Mouse (Mus musculus) hindbrain, postnatal 0 days (tissue): ENCODE measurements around the gene Tbc1d5. TPM values are rescaled to one million over a fixed set of nuclear protein-coding genes. Genes with fewer than 3 reads are reported as not detected.

Source experiments
- ATAC-seq: fragments of 200-750 bp; cut with Nextera tagmentation; 2 replicates; pipeline ENCODE4 v1.8.0; 2017; ENCODE audit warnings: mild to moderate bottlenecking, moderate TSS enrichment, moderate library complexity
- DNase-seq: peaks from one replicate; pipeline ENCODE4 v3.0.0-alpha.2; 2015; ENCODE audit warnings: low spot score
- H3K27ac ChIP-seq: fragments of 300-500 bp; sonication (generic); 2 replicates; pipeline ENCODE4 v1.5.1; 2014; ENCODE audit warnings: mild to moderate bottlenecking
- H3K27me3 ChIP-seq: fragments of 300-500 bp; sonication (generic); 2 replicates; pipeline ENCODE4 v1.6.1; 2014; ENCODE audit warnings: low read length, mixed read lengths; ENCODE audit not compliant: insufficient read depth
- H3K36me3 ChIP-seq: fragments of 300-500 bp; sonication (generic); 2 replicates; pipeline ENCODE4 v1.6.1; 2014; ENCODE audit warnings: low read length, mixed read lengths; ENCODE audit not compliant: insufficient read depth
- H3K4me1 ChIP-seq: fragments of 300-500 bp; sonication (generic); 2 replicates; pipeline ENCODE4 v1.6.1; 2014; ENCODE audit warnings: antibody characterized with exemption, low read length, mixed read lengths; ENCODE audit not compliant: insufficient read depth
- H3K4me2 ChIP-seq: fragments of 300-500 bp; sonication (generic); 2 replicates; pipeline ENCODE4 v1.6.1; 2014; ENCODE audit warnings: low read depth, mild to moderate bottlenecking, low read length, moderate library complexity, mixed read lengths
- H3K4me3 ChIP-seq: fragments of 300-500 bp; sonication (generic); 2 replicates; pipeline ENCODE4 v1.5.1; 2014; ENCODE audit warnings: low read length
- H3K9ac ChIP-seq: fragments of 300-500 bp; sonication (generic); replicated peaks from 2 replicates; pipeline ENCODE4 v1.6.1; 2014; ENCODE audit warnings: mild to moderate bottlenecking, low read length, moderate library complexity, mixed read lengths
- H3K9me3 ChIP-seq: fragments of 300-500 bp; sonication (generic); 2 replicates; pipeline ENCODE4 v1.6.1; 2016; ENCODE audit warnings: low read length, mixed read lengths
- CTCF ChIP-seq: IDR thresholded peaks from 2 replicates; pipeline ENCODE4 v1.5.1; 2016; ENCODE audit warnings: antibody characterized with exemption, control low read depth, low read depth
- WGBS: fragments of 180-500 bp; shearing (Covaris S2); extraction: QIAGEN DNeasy Blood & Tissue Kit; methylation state at CpG from one replicate; pipeline ENCODE4 v1.1.7; 2014; 5-methylcytosine and 5-hydroxymethylcytosine counted together
- polyA plus RNA-seq: library from polyadenylated mRNA; unstranded; fragments of >200 nt; fragmentation: Nextera tagmentation; extraction: Ambion mirVana; gene quantifications from 2 replicates; pipeline ENCODE4 v1.2.1, GENCODE M21; 2015
- total RNA-seq: library from RNA; depleted of rRNA; stranded (reverse); fragments of >200 nt; gene quantifications from 2 replicates; pipeline ENCODE4 v1.2.3, GENCODE M21; 2014

Gene Tbc1d5
- total and polyA plus RNA-seq, 2 experiments from 2014 or later, result 6.3 to 16.4 TPM

DNA sequence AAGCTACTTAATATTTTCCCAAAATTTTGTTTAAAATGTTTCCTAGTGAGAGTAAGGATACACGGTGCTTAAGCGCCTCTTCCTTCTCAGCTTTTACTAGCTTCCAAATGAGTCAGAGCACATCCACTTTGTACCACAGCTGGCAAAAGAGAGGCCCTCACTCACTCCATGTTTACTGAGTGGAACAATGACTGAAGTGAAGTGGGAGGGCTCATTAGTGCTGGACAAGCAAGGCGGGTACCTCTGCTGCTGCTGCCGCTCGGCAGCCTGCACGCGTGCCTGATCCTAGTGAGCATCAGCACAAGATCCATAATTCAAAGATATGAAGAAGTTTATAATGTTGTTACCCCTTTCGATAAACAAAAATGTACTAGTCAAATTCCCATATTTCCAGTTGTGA lies 376.8 kb downstream of the Tbc1d5 start:
- H3K4me1 ChIP-seq, result no peaks in the 10 kb centered on the region
- 73% methylated on average over 8 of the region's 8 CpGs for WGBS
- H3K27me3 ChIP-seq, result no peaks in the 10 kb centered on the region
- no peaks in the 10 kb centered on the region for H3K9me3 ChIP-seq
- DNase-seq (no peak), ATAC-seq (no peak)
- no peaks in the 10 kb centered on the region for H3K36me3 ChIP-seq
- H3K9ac ChIP-seq, result no peak overlapping the region
- no peak overlapping the region for H3K4me3 ChIP-seq
- H3K4me2 ChIP-seq, result no peak overlapping the region
- H3K27ac ChIP-seq, result no peak overlapping the region
- no peak for TF ChIP-seq CTCF

DNA sequence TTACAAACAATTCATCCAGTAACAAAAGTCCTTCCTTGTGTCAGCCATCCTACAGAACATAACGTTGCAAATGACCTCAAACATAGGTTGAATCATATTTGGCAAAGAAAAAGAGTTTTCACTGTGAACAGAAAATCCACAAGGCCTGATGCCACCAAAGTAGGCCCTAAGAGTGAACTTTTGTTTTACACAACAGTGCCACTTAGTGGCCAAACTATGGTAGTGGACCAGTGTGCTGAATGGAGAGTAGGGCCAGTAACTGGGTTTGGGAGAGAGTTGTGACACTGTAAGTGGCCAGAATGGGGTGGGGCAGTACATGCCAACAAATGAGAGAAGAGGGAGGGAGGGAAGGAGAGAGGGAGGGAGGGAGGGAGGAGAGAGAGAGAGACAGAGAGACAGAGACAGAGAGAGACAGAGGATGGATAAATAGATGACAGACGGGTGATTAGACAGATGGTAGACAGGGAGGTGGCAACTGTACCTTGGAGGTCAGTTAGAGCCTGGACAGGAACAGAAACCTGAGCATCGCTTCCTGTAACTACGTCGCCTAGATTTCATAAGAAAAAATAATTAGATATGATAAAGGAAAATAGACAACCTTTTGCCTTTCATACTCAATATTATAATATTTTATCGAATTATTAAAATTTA lies 383.6 kb downstream of the Tbc1d5 start:
- H3K9ac ChIP-seq, result no peak overlapping the region
- WGBS, result 57% methylated on average over 6 of the region's 6 CpGs
- no peaks in the 10 kb centered on the region for H3K27me3 ChIP-seq
- H3K4me1 ChIP-seq, result no peaks in the 10 kb centered on the region
- peak; percentile 90 for TF ChIP-seq CTCF
- no peaks in the 10 kb centered on the region for H3K9me3 ChIP-seq
- ATAC-seq (peak; percentile 94), DNase-seq (peak; percentile 90)
- no peaks in the 10 kb centered on the region for H3K36me3 ChIP-seq
- H3K4me2 ChIP-seq, result no peak overlapping the region
- H3K27ac ChIP-seq, result no peak overlapping the region
- H3K4me3 ChIP-seq, result no peak overlapping the region

DNA sequence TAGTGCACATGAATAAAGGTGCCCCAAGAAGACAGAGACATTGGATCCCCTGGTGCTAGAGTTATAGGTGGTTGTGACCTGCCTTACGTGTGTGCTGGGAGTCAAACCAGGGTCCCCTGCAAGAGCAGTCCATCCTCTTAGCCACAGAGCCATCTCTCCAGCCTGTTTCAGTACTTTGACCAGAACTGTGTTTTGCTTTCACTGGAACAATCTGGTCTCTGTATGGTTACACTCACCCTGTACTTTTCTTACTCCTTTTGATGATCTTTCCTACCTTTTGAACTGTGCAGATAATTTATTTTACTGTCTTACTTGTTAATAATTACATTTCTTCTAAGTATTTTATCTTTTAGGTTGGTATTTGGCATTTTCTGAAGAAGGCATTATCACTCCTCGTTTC lies 387.5 kb downstream of the Tbc1d5 start:
- no peak for ATAC-seq
- Histone ChIP-seq H3K4me3 (no peak overlapping the region), H3K36me3 (no peaks in the 10 kb centered on the region), H3K4me2 (no peak overlapping the region), H3K4me1 (no peaks in the 10 kb centered on the region), H3K27ac (no peak overlapping the region), H3K9ac (no peak overlapping the region), H3K9me3 (no peaks in the 10 kb centered on the region), H3K27me3 (no peaks in the 10 kb centered on the region)
- TF ChIP-seq CTCF, result no peak
- 94% methylated on average over 2 of the region's 2 CpGs for WGBS
- no peak for DNase-seq

DNA sequence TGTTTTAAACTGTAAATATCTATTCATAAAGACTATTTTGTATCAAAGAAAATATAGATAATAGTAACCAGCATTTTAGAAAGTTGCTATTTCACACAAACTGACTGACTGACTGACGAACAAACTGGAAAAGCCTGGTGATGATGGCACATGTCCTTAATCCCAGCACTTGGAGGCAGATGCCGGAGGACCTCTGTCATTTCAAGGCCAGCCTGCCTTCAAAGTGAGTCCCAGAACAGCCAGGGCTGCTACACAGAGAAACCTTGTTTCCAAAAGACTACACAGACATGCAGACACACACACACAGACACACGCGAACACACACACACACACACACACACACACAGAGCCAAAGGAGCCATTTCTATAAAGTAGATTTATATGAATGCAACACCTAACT lies 390.3 kb downstream of the Tbc1d5 start:
- Histone ChIP-seq H3K9me3 (no peaks in the 10 kb centered on the region), H3K4me3 (no peak overlapping the region), H3K4me1 (no peaks in the 10 kb centered on the region), H3K27me3 (no peaks in the 10 kb centered on the region), H3K27ac (no peak overlapping the region), H3K36me3 (no peaks in the 10 kb centered on the region), H3K4me2 (no peak overlapping the region), H3K9ac (no peak overlapping the region)
- 89% methylated on average over 4 of the region's 4 CpGs for WGBS
- DNase-seq, result no peak
- no peak for ATAC-seq
- no peak for TF ChIP-seq CTCF

DNA sequence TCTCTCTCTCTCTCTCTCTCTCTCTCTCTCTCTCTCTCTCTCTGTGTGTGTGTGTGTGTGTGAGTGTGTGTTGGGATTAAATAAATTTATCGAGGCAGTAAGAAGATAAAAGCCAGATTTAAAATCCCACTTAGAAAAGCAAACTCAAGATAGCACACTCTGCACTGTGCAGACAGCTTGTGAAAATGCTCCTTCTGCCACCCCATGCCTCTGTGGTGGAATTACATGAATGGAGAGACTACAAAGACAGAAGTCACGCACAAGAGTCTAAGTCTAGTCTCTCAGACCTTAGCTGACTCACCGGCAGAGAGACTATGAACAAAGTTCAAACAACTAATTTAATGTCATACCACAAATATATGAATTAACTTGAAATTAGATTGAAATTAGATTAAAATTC lies 403.9 kb downstream of the Tbc1d5 start:
- peak; percentile 68 for TF ChIP-seq CTCF
- no peak overlapping the region for H3K4me3 ChIP-seq
- peak; percentile 79; the same call in 1 of the 2 replicates for ATAC-seq
- H3K36me3 ChIP-seq, result no peaks in the 10 kb centered on the region
- H3K9ac ChIP-seq, result no peak overlapping the region
- no peak overlapping the region for H3K4me2 ChIP-seq
- no peaks in the 10 kb centered on the region for H3K4me1 ChIP-seq
- no peak overlapping the region for H3K27ac ChIP-seq
- no peaks in the 10 kb centered on the region for H3K9me3 ChIP-seq
- WGBS, result 71% methylated on average over 3 of the region's 3 CpGs
- H3K27me3 ChIP-seq, result no peaks in the 10 kb centered on the region
- DNase-seq, result peak; percentile 64

DNA sequence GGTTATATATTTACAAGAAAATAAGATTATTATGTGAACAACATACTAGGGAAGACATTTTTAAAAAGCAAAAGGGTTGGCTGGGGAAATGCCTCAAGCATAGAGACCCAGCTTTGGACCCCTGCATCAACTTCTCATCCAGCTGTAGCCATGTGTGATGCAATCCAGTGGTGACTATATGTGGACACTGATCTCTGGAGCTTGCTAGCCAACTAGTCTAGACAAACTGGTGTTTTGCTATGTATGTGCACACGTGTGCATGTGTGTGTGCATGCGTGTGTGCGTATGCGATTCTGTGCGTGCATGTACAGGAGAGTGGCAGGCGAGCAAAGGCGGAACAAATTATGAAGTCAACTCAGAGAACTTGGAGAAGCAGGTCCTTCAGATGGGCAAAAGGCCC lies 414.8 kb downstream of the Tbc1d5 start:
- H3K4me2 ChIP-seq, result no peak overlapping the region
- H3K27ac ChIP-seq, result no peak overlapping the region
- ATAC-seq (no peak), DNase-seq (no peak)
- no peak overlapping the region for H3K4me3 ChIP-seq
- H3K27me3 ChIP-seq, result no peaks in the 10 kb centered on the region
- no peaks in the 10 kb centered on the region for H3K4me1 ChIP-seq
- H3K9me3 ChIP-seq, result no peaks in the 10 kb centered on the region
- H3K36me3 ChIP-seq, result no peaks in the 10 kb centered on the region
- TF ChIP-seq CTCF, result no peak
- WGBS, result 97% methylated on average over 7 of the region's 7 CpGs
- no peak overlapping the region for H3K9ac ChIP-seq

DNA sequence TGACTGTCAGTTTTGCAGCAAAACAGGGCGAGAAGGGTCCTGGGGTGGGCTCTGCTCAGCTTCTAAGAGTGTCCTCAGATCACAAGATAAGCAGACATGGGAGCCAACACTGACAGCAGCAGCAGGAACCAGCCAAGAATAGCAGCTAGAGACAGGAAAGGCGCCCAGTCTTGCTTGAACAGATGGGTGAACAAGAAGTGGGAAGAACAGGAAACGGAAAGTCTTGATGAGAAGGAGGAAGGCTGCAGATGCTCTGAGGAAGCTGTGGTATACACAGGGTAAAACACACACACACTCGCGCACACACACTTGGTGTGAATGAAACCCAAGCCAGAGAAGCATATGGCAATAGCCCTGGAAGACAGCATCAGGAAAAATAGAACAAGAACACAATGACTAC lies 415.7 kb downstream of the Tbc1d5 start:
- TF ChIP-seq CTCF, result no peak
- Histone ChIP-seq H3K9me3 (no peaks in the 10 kb centered on the region), H3K4me3 (no peak overlapping the region), H3K27ac (no peak overlapping the region), H3K36me3 (no peaks in the 10 kb centered on the region), H3K27me3 (no peaks in the 10 kb centered on the region), H3K9ac (no peak overlapping the region), H3K4me2 (no peak overlapping the region), H3K4me1 (no peaks in the 10 kb centered on the region)
- peak; percentile 9 for DNase-seq
- 0 out of 2 replicates have a peak, but pooled peaks have one; percentile 12 for ATAC-seq
- 69% methylated on average over 5 of the region's 5 CpGs for WGBS
